Mouse (Mus musculus) spleen, adult 12 weeks (tissue): ENCODE results near the gene Fasn.
"Not testable (repeated sequence)": the region's sequence is repeated elsewhere in the genome, so short reads cannot be mapped to it uniquely, and the experiment has no call there.

Experiments
- DNase-seq: peaks from one replicate; pipeline ENCODE4 v3.0.0; 2022; ENCODE audit warnings: low spot score

Fasn gene

DNA sequence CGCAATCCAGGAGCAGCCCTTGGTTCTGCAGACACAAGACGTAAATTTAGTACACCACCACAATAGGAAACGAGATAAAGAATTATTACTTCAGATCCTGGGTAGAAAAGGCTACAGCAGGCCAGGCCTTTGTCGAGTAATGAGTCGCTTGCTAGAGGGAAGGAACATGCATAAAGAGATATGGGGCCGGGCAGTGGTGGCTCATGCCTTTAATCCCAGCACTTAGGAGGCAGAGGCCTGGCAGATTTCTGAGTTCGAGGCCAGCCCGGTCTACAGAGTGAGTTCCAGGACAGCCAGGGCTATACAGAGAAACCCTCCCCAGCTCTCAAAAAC, 27.8 kb downstream of the Fasn start:
- DNase-seq: no peak

DNA sequence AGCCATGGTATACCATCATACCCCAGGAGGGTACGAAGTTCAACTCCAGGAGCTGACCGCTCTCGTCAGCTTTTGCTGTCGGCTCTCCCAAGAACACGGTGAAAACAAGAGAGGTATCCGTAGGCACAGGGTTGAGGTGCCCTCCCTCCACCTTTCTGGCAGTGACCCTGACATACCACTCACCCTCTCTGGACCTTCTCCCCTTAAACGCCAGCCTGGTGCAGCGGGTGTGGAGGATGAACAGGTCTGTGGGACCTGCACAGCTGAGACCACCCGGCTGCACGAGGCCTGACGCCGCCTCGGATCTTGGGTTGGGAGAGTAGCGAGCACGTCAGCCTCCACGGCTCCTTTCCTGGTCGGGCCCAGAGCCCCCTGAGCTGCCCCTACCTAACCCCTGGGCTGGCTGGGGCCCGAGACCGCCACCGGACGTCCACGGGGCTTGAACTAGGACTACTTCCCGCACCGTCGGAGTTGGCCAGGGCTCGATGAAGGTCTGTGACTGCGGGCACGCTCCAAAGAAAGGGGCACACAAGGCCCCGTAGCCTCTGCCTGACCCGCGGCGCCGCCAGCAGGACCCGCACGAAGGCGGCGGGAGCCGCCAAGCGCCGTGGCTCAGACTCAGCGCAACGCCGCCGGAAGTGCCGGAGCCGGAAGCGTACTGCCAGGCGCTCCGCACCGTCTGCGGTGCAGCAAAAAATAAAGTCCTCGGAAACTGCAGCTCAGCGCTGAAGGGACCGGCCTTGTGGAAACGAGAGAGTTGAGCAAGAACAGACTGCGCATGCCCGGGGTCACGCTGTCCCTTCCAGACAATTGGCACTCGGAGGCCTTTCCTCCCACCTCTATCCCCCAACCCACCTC, 28.4 kb downstream of the Fasn start, which contains the start of gene Dus1l:
Dus1l (minus strand) TSS at position 648 of the 858 bp plus-strand sequence.
- DNase-seq: peak; percentile 96

DNA sequence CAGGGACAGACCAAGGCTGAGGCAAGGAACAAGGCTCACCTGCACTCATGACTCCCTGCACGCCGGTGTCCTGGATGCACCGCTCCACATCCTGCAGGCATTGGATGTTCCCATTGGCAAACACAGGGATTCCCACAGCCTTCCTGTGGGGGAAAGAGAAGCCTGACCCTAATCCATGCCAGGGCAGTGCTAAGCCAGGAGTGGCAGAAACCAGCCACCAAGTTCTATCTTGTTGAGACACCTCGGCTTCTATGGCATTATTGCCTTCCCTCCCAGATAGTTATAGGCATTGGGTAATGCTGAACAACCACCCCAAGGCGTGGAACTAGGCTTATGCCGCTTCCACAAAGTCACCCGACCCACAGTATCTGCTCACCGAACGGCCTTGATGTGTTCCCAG, 31.7 kb downstream of the Fasn start:
- no peak for DNase-seq

- DNase-seq: no peak
Observed at GRCm38 (mm10) chr11:120789810-120790209, 34.5 kb downstream of the Fasn start.

DNA sequence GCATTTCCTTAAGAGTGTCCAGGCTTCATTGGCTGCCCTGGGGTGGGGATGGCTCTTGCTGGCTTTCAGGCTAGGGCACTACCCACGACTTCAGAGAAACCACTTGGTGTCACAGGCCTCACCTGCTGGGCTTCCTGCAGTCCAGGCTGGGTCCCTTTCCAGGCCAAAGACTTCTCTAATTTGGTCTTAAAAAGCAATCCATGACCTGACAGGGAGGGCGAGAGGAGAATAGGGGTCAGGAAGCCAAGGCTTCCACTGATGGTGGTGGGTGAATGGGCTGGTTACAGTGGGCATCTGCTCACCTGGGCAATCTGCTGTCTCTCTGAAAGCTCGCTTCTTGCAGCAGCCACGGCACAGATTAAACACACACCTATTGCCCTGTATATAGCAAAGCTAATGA, 35.0 kb downstream of the Fasn start:
- DNase-seq: no peak

DNA sequence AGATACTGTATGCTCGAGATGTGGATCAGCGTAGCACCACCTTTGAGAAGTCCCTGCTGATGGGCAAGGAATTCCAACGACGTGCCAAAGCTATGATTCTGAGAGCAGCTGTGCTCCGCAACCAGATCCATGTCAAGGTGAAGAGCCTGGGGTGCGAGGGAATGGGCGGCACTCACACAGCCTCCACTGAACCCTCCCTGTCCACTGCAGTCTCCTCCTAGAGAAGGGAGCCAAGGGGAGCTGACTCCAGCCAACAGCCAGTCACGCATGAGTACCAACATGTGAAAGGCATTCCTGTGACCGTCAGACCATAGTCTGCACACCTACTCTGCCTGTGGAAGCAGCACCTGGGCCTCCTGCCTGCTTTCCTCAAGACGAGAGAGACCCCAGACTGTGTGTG, 35.9 kb downstream of the Fasn start:
- DNase-seq: not testable (repeated sequence)

GRCm38 (mm10) chr11:120785145-120785544, 39.2 kb downstream of the Fasn start:
- DNase-seq: no peak

DNA sequence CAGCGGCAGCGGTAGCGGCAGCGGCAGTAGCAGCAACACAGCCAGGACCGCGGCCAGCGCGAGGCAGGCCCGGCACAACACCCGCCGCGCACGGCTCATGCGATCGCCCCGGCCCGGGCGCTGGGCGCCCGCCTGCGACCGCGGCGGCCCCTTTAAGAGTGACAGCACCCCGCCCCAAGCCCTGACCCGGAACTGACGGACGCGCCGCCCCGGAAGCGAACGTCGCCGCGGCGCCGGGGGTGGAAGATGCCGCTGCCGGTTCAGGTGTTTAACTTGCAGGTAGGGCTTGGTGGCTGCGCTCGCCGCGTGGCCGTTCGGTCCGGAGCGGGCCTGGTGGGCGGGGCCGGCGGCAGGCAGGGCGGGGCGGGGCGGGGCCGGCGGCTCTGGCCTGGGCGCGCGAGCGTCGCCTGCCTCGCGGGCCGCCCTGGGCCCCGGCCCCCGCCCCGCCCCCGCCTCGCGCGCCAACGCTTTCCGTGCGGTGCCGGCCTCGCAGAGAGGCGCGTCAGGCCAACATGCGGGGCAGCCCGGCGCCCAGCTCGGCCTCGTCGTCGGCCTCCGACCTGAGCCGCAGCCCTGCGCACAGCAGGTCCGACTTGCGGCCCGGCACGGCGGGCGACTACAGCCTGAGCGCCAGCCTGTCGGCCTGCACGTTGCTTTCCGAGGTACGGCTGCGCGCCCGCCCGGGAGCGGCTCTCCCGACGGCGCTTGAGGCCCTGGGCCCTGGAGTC, 40.1 kb downstream of the Fasn start, which contains the start of the genes Rfng and Gps1:
Rfng (minus strand) TSS at position 144 of the 728 bp plus-strand sequence.
Gps1 (plus strand) TSS at position 209 of the 728 bp plus-strand sequence.
- DNase-seq: peak; percentile 77

DNA sequence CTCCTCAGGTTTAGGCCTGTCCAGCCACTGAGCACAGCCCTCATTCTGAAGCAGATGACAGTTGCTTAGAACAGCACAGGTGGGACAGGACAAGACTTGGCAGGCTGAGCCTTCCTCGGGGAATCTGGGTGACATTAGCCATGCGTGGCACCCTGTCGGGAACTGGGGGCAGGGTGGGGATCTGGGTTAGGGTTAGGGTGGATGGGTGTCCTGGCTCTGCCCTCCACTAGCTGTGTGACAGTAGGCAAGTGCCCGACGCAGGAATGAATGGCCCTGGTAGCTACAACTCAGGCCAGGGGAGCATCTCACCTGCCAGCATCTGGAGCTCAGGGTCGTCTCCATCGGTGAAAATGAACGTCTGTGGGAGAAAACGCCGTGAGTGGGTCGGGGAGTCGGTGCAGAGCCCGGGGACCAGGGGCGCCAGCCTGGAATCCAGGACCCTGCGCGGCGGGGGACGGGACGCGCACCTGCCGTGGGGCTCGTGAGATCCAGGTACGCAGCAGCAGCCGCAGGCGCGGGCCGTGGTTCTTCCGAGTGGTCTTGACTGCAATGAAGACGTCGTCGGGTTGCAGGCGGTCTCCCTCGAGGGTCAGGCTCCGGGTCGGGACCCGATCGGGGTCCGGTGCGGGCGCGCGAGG, 40.8 kb downstream of the Fasn start:
- DNase-seq: no peak

DNA sequence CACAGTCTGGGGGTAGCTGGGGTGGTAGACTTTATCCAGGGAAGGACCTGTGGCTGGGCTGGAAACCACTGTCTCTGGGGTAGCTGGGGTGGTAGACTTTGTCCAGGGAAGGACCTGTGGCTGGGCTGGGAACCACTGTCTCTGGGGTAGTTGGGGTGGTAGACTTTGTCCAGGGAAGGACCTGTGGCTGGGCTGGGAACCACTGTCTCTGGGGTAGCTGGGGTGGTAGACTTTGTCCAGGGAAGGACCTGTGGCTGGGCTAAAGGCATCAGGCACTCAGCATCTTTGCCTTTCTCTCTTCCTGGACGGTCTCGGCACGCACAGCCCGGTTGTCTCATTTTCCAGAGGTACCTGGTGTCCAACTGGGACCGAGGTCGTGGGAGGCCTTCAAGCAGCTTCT, 43.0 kb downstream of the Fasn start:
- not testable (repeated sequence) for DNase-seq

DNA sequence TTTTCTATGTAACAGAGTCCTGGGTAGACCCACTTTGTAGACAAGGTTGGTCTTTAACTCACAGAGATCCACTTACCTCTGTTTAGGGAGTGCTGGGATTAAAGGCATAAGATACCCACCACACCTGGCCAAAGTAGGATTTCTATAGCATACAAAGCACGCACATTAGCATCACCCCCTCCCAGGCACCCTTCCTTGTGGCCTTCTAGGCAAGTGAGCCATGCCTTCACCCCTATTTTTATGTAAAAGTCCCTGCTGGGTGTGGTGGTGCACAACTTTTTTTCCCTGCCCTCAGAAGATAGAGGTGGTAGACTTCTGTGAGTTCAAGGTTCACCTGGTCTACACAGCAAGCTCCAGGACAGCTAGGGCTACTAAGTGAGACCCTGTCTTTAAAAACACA, 44.5 kb downstream of the Fasn start:
- no peak for DNase-seq

- DNase-seq: no peak
Observed at GRCm38 (mm10) chr11:120777123-120777522, 47.2 kb downstream of the Fasn start.

GRCm38 (mm10) chr11:120775774-120776469, 48.4 kb downstream of the Fasn start:
- peak; percentile 79 for DNase-seq

GRCm38 (mm10) chr11:120773463-120774190, 50.7 kb downstream of the Fasn start:
- DNase-seq: no peak

- no peak for DNase-seq
Observed at GRCm38 (mm10) chr11:120772749-120773148, 51.6 kb downstream of the Fasn start.

DNA sequence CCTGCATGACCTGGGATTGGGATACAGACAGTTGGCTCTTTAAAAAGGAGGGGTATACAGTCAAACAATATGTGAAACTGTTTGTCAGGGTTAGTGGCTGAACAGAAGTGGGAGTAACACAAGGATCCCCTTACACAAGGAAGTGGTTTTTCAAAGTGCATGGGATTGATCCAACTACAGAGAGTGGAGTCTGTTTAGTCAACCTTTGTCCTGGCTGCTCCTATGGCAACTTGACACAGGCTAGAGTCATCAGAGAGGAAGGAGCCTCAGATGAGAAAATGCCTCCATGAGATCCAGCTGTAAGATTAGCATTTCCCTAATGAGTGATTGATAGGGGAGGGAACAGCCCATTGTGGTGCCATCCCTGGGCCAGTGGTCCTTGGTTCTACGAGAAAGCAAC, 56.1 kb downstream of the Fasn start:
- DNase-seq: no peak

DNA sequence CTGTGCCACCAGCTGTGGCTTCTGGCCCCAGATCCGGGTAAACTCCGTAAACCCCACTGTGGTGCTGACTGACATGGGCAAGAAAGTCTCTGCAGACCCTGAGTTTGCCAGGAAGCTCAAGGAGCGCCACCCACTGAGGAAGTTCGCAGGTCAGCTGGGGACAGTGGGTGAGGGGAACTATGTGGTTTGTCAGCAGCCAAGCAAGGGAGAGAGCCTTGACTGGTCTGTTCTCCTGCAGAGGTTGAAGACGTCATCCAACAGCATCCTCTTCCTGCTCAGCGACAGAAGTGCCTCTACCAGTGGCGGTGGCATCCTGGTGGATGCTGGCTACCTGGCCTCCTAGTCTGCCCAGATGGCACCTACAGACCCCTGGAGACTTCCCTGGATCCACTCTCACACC, 57.3 kb downstream of the Fasn start:
- DNase-seq: not testable (repeated sequence)

DNA sequence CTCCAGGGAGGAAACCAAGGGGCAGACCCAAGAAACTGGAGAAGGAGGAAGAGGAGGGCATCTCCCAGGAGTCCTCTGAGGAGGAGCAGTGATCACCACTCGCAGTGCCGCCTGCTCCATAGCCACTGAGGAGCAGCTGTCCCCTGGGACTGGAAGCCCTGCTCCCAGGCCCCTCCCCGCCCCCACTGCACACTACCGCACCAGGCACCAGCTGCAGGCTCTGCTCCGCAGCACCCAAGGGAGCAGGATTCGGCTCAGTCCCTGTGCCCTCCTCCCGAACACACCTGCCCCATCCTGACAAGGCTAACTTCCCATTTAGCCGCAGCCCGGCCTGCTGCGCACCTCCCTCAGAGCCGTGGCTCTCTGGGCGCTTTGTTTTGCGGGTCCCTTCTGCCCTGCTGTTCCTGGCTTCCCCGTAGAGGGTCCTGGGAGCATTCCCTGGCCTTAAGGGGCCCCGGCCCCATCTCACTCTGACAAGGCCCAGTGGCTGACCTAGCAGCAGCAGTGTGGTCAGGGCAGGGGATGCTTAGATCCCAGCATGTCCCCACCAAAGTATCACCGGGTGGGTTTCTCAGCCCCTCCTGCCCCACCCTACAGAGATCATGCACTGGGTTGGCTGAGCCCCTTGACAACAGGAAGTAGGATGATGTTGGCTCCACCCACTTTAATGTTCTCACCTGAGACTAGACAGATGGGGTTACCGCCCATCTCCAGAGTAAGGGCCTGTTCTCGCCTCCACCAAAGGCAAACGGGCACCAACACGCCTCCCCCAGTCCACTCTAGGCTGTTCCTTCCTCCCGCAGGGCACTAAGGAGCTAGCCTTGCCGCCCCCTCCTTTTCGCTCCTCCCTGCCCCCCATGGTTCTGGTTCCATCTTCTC, 61.0 kb downstream of the Fasn start:
- not testable (repeated sequence) for DNase-seq

GRCm38 (mm10) chr11:120762672-120763041, 61.7 kb downstream of the Fasn start, which contains the start of gene Hmga1b:
Hmga1b (plus strand) TSS chr11:120762794.
- not testable (repeated sequence) for DNase-seq
